Mouse (Mus musculus) inflammation-experienced regulatory T-cells, adult 6 months (primary cell): ENCODE data around the gene Marcksl1. TPM values are rescaled to one million over a fixed set of nuclear protein-coding genes. Genes with fewer than 3 reads are reported as not detected.
A peak's percentile ranks its signal among the peaks of the same experiment; 100 is the strongest.

Experiments used
- ATAC-seq: one replicate; pipeline ENCODE4 v1.8.0; 2017
- polyA plus RNA-seq, 3 experiments: library from polyadenylated mRNA; unstranded; fragments of 100-300 nt; shearing (Covaris generic); gene quantifications; one replicate each; pipeline ENCODE4 v1.2.1; 2017

Marcksl1 gene
- polyA plus RNA-seq, result 1 to 10 TPM; 2.7 to 4.9 (median 4.4) TPM

DNA sequence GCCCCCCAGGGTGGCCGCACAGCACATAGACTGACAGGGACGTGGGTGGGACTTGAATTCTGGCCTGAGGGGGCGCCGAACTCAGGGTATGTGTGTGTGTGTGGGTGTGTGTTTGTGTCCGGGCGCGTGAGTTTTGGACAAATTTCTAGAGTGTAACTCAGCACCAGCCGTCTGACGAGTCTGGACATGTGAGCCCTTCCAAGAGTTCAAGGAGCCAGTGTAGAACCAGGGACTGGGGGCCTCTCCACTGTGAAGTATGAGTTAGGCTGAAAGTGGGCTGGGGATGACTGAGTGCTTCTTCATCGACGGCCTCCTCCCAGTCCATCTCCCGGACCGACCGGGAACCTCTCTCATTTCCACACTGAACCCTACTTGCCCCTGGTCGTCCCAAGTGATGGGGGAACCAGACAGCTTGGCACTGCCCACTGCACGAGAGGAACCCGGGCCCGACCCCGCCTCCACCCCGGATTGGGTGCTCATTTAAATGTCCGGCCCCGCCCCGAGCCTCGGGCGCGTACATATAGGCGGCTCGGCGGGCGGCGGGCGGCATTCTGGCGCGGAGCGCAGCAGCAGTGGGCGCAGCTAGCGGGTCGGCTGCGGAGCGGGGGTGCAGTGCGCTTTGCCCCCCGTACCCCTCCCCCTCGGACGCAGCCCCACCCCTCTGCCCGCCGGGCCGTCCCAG lies at the start of gene Marcksl1:
TSS of gene Marcksl1 (plus strand) at position 496 of the 682 bp plus-strand sequence.
- ATAC-seq, result peak; percentile 79

- ATAC-seq, result no peak
Measured at GRCm38 (mm10) chr4:129464286-129464815, 49.0 kb upstream of the Marcksl1 start.

DNA sequence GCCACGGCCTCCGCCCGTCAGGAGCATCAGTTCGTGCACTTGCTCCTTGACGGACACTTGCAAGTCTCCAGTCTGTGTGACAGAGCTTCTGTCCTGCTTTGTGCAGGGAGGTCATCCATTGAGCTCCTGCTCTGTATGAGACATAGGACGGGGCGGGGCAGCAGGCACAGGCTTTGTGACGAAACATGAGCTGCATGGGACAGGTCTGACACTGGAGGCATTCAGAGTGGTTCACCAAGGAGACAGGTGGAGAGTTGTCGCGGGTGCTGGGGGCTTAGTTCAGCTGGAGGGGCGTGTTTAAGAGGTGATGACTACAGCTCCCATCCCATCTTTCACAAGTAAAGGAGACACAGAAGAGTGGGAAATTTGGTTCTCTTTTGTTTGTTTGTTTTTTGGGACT lies 37.3 kb upstream of the Marcksl1 start:
- no peak for ATAC-seq

- no peak for ATAC-seq
Measured at GRCm38 (mm10) chr4:129479863-129480262, 33.5 kb upstream of the Marcksl1 start.

DNA sequence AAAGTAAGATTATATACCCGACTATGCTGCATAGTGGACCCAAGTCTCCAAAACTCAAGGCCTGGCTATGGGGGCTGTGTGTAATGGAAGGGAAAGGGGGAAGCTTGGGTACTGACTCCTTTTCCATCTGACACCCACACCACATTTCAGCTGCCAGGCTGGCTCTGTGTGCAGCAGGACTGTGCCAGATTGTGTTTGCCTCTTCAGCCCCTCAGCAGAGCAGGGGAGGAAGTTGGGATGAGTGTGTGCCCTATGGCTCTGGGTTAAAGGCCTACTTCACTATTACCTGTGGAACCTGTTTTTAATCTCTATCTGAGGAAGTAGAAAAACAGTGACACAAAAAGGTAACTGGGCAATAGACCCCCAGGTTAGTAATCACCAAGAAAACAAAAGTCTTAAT lies 32.3 kb upstream of the Marcksl1 start:
- no peak for ATAC-seq

GRCm38 (mm10) chr4:129490972-129491880 lies 22.2 kb upstream of the Marcksl1 start, which contains the start of the genes Tssk3 and Fam229a:
Gene Tssk3 (minus strand): TSS chr4:129491022.
Gene Fam229a (plus strand): TSS chr4:129491190.
- no peak for ATAC-seq

DNA sequence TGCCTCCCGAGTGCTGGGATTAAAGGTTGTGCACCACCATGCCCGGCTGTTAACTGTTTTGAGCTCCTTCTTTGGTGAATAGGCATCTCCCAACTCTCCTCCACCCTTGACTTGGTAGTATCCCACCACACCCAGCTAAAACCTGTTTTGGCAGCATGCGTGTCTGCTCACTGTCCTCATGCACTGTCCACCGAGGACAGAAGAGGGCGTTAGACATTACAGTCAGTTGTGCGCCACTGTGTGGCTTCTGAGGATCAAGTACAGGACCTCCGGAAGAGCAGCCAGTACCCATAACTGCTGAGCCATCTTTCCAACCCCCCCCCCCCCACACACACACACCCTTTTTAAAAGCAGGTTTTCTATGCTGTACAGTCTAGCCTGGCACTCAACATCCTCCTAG lies 18.7 kb upstream of the Marcksl1 start:
- ATAC-seq, result no peak

- no peak for ATAC-seq
Measured at GRCm38 (mm10) chr4:129495672-129496562, 17.5 kb upstream of the Marcksl1 start.

GRCm38 (mm10) chr4:129496631-129497030 lies 16.8 kb upstream of the Marcksl1 start:
- ATAC-seq, result peak; percentile 65

DNA sequence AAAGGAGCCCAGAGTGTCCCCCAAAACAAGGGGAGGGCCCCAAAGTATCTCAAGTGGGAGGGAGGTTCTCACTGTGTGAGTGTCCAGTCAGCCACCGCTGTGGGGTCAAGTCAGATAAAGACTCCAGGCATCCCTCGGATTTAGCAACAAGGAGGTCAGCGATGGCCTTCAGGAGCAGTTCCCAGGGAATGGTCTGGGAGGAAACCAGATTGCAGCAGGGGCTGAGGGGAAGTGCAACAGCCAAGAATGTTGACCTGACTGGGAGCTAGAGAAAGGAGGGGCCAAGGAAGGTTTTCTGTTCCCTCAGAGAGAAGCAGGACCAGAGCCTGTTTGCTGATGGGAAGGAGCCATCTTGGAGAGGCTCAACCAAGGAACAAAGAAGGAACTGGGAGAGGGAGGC lies 14.4 kb upstream of the Marcksl1 start:
- no peak for ATAC-seq

GRCm38 (mm10) chr4:129500017-129500416 lies 13.4 kb upstream of the Marcksl1 start:
- ATAC-seq, result no peak

DNA sequence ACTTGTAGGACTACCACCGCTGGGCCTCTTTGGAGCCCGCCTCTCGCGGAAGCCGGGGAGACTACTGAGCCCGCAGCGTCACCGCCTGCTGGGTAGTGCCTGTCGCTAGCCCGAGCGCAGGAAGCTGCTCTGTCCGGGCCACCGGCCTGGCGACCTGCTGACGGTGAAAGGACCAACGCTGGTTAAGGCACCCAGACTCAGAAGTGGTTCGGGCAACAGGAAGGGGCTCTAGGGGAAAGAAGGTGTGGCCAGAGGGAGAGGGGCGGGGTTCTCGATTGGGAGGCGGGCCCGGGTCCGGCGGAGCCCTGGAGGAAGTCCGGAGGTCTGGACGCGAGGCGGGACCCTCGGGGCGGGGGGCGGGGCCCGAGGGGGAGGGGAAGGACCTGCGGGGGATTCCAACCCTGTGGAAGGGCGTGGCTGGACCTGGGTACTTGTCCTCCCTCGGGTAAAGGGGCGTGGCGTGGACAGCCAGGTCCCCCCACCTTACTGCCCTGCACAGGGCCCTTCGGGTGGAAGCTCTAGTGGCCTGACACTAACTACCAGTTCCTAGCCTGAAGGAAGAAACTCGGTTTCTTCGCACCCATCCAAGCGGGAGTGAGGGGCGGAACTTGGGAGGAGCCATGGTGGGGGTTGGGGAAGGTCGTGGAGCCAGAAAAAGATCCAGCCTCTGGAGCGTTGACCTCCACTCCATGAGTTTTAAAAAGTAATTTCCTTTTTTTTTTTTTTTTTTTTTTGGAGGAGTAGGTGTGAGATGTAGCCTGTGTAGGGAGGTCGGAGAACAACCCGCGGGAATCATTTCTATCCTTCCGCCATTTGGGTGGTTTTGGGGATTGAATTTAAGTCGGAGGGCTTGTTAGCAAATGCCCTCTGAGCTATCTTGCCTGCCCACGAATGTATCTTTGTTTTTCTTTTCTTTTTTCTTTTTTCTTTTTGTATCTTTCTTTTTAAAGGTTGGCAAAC lies 12.5 kb upstream of the Marcksl1 start:
- peak; percentile 74 for ATAC-seq

GRCm38 (mm10) chr4:129502327-129502888 lies 11.0 kb upstream of the Marcksl1 start:
- ATAC-seq, result no peak

DNA sequence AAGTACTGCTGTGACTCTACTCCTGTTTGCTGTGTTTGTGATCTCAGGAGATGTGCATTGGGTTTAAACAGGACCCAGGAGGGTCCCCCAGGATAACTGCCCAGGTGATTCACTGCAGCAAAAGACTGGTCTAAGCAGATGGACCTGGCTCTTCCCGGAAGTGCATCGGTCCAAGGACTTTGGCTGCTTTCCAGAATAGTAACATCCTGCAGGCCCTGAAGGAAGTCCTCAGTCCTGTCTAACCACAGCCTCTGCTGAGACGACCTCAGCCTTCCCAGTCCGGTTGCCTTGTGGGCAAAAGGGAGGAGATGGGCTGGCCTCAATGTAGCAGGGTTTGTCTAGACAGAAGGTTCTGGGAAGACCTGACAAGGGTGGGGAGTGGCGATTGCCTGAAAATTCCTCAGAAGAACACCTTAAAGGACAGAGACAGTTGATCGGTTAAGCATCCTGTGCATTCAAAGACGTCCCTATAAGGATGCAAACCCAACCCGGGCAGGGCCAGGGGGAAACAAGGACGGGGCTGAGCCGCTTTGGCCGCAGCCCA lies 10.4 kb upstream of the Marcksl1 start:
- ATAC-seq, result no peak

- ATAC-seq, result no peak
Measured at GRCm38 (mm10) chr4:129505511-129505910, 7.9 kb upstream of the Marcksl1 start.

- peak; percentile 92 for ATAC-seq
Measured at GRCm38 (mm10) chr4:129507434-129508236, 5.7 kb upstream of the Marcksl1 start.

DNA sequence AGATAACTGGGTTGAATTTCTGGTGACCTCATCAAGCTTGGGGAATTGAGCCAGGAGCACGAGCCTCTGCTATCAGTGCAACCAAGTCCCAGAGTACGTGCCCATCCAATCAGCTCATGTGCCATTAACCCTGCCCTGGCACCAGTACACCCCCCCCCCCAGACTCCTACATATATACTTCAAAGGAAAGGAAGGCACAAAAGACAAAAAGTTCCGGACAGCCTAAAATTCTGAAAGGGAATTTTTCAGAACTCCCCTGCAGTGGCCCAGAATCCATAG lies 5.2 kb upstream of the Marcksl1 start:
- ATAC-seq, result no peak

GRCm38 (mm10) chr4:129508834-129509600 lies 4.4 kb upstream of the Marcksl1 start:
- no peak for ATAC-seq

GRCm38 (mm10) chr4:129509650-129510049 lies 3.7 kb upstream of the Marcksl1 start:
- ATAC-seq, result no peak
